Mouse (Mus musculus): ENCODE measurements around the gene Tpcn2. TPM values are rescaled to one million over a fixed set of nuclear protein-coding genes. Genes with fewer than 3 reads are reported as not detected.

Tpcn2 gene
- polyA plus RNA-seq, 1 experiment from 2014 or later: 3.8 TPM

DNA sequence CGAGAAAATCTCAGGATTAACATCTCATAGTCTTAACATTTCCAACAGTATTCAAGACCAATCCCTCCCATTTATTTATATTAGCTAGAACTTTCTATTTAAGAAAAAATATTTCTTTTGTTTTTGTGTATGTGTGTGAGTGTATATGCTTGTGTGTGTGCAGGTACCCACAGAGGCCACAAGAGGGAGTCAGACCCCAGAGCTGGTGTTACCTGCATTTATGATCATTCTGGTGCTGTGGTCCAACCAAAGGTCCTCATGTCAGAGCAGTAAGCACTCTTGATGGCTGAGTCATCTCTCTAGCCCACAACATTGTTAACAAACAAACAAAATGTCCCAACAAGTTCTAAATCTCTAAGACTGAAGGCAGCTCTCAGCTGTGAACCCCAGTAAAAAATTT, 145.9 kb downstream of the Tpcn2 start:
- Histone ChIP-seq H3K4me2 (no peak overlapping the region), H3K9ac (no peak overlapping the region), H3K4me3 (no peak overlapping the region), H3K9me3 (replicated peaks) (peaks cover 18% of the 10 kb centered on the region), H3K27ac (no peak overlapping the region), H3K27me3 (no peaks in the 10 kb centered on the region), H3K4me1 (peaks cover 5% of the 10 kb centered on the region; the same call in 1 of the 2 replicates), H3K36me3 (ENCODE audit: poor library complexity, severe bottlenecking) (no peaks in the 10 kb centered on the region)
- WGBS: 94% methylated on average over 1 of the region's 1 CpGs
- ATAC-seq: no peak

DNA sequence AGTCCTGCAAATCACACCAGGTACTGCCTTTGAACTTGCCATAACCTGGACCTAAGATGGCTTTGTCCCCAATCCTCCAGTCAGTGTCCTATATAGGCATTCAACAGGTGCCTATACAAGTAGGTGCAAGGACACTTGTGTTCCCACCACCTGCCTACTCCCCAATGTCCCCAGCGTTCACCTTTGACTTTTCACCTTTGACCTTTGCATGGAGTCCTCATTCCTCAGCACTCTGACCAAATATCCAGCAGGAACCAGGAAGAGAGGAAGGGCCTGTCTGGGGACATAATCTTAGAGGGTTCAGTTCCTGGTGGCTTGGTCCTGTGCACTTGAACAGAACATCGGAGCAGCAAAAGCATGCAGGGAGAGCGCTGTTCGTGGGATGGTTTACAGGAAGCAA, 147.0 kb downstream of the Tpcn2 start:
- no peak overlapping the region for H3K4me2 ChIP-seq
- 91% methylated on average over 4 of the region's 4 CpGs for WGBS

More for the DNA sequence above, 147.0 kb downstream of the Tpcn2 start:
- H3K4me3 ChIP-seq: no peak overlapping the region
- H3K27me3 ChIP-seq: no peaks in the 10 kb centered on the region
- ATAC-seq: no peak
- H3K9me3 ChIP-seq (replicated peaks): peaks cover 18% of the 10 kb centered on the region
- H3K27ac ChIP-seq: no peak overlapping the region
- H3K36me3 ChIP-seq (ENCODE audit: poor library complexity, severe bottlenecking): no peaks in the 10 kb centered on the region
- peaks cover 5% of the 10 kb centered on the region; the same call in 1 of the 2 replicates for H3K4me1 ChIP-seq
- H3K9ac ChIP-seq: no peak overlapping the region

Other genes starting within 250 kb of the Tpcn2 start
- 0.28 and 0.49 TPM in 2 replicates for gene 1810010D01Rik, start 75.9 kb downstream of the Tpcn2 start, polyA plus RNA-seq (2015; fragmentation: Nextera tagmentation; extraction: Ambion mirVana)
- 0.67 and 1.9 TPM in 2 replicates for gene Mrgprf, start 16.8 kb upstream of the Tpcn2 start, polyA plus RNA-seq (2015; fragmentation: Nextera tagmentation; extraction: Ambion mirVana)
- not detected in 2 replicates for gene Mrgprd, start 30.8 kb upstream of the Tpcn2 start, polyA plus RNA-seq (2015; fragmentation: Nextera tagmentation; extraction: Ambion mirVana)